Mouse (Mus musculus): ENCODE measurements around the gene Rapgef1.
"Not testable (repeated sequence)": the region's sequence is repeated elsewhere in the genome, so short reads cannot be mapped to it uniquely, and the experiment has no call there.

Gene Rapgef1

DNA sequence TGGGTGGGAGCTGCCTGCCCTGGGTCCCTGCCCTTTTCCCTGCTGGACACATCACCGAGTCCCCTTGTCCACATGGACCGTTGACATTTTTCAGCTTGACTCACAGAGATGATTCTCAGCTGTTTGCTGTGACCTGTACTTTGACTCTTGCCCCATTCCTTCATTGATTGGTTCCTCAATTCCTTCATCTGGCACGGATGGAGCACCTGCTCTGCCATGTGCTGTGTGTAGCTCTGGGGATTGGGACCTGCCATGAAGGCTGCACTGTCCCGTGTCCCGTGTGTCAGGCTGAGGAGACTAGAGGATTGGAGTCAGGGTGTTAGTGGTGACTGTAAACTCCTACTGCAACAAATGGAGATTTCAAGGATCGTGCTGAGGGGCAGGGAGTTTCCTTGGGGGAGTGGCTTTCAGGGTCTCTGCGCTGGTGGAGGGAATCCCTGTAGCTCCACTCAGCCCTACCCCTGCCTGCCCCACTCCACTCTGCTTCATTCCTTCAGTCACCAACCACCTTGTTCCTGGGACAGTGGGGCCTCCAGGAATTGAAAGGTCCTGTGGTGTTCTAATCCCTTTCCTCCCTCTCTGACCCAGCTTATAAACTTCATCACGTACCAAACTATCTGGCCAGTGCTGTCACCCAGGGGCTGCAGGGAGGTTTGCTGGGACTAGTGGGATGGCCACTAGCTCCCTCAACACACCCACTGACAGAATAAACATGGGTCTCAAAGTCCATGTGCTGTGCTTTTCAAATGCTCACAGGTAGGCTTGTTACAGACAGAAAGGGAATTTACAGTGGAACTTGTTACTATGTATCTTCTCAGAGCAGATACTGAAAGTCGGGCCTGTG, 3.9 kb downstream of the Rapgef1 start:
- DNase-seq = no peak

DNA sequence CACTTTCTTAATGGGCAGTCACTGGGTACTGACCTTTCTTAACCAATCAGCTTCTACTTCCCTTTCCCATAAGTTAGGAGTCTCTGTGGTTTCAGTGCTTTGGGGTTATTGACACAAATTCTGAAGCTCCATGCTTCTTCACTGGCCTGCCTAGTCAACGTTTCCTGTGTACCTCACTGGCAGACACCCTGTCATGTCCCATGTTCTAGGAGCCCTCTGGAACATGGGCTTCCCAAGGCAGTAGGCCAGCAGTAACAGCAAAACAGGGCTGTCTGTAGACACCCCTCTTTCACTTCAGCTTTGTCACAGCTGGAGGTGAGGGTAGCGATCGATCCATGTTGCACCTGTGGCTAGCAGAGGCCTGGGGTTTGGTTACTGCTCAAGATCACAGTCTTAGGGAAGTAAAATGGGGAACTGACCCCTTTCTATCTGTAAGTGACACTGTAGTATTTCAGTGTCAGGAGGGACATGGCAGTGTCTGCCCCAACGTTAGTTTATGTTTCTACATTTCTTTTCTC, 4.6 kb downstream of the Rapgef1 start:
- DNase-seq = no peak

GRCm38 (mm10) chr2:29624739-29625138, 5.2 kb downstream of the Rapgef1 start:
- DNase-seq = no peak

GRCm38 (mm10) chr2:29625573-29626200, 6.2 kb downstream of the Rapgef1 start:
- DNase-seq = no peak

DNA sequence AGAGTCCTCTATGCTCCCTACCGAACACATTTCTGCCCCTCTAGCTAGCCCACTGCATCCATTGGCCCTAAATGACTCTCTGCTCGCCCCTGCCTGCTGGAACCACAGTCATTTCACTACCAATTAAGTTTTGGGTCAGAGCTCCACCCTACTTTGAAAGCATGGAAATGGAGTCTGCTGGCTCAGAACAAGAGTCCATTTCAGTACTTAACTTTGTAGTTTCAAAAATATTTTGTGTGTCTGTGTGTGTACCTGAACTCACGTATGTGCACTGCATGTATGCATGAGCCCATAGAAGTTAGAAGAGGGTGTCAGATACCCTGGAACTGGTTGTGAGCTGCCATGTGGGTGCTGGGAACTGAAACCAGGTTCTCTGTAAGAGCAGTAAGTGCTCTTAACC, 7.8 kb downstream of the Rapgef1 start:
- DNase-seq = no peak

DNA sequence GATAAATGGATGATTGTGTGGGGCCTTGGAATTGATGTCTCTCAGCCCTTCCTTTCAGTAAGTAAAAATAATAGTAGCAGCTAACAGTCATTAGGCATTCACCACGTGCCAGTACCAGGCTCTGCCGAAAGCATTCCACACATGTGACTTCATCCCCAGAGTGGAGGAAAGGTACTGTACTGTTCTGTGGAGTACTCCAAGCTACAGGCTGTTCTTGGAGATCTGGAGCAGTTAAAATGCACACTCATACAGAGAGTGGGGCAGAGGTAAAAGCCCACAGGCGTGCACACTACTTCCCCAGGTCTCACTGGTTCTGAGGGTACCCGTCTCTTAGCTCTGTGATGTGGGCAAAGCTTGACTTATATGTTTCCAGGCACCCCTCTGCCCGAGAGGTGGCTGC, 8.7 kb downstream of the Rapgef1 start:
- no peak for DNase-seq

DNA sequence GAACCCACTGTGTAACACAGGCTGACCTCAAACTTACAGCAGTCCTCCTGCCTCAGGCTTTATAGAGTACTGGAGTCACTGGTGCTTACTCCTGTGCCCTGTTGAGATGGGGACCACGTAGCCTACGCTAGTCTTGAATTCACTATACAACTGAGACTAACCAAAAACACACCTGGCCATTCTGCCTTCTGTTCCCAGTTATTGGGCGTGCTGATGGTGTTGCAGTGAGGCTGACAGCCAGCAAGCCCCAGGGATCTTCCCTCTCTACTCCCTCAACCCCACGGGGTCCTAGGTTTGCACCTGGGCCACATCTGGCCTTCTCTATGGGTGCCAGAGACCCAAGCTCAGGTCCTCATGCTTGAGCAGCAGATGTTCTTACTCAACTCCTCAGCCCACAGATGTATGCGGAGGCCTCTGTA, 9.3 kb downstream of the Rapgef1 start:
- DNase-seq = no peak

DNA sequence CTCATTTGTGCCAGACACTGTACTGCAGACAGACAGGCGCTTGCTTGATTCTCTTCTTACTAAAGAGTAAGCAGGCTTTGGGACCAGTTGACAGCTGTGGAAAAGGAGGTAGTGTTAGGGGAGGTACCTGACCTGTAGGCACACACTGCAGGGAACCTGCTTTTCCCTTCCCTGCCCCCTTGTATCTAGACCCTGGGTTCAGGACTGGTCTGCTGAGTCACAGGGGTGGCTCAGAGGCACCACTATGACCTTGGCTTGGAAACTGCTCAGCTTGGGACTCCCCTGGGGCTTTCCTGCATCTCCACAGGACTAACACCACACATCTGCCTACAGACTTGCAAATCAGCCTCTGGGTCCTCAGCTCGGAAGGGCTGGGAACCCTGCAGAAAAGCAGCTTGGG, 9.8 kb downstream of the Rapgef1 start:
- DNase-seq = no peak

GRCm38 (mm10) chr2:29630141-29630771, 10.7 kb downstream of the Rapgef1 start:
- DNase-seq = no peak

GRCm38 (mm10) chr2:29631020-29631419, 11.5 kb downstream of the Rapgef1 start:
- DNase-seq = no peak

DNA sequence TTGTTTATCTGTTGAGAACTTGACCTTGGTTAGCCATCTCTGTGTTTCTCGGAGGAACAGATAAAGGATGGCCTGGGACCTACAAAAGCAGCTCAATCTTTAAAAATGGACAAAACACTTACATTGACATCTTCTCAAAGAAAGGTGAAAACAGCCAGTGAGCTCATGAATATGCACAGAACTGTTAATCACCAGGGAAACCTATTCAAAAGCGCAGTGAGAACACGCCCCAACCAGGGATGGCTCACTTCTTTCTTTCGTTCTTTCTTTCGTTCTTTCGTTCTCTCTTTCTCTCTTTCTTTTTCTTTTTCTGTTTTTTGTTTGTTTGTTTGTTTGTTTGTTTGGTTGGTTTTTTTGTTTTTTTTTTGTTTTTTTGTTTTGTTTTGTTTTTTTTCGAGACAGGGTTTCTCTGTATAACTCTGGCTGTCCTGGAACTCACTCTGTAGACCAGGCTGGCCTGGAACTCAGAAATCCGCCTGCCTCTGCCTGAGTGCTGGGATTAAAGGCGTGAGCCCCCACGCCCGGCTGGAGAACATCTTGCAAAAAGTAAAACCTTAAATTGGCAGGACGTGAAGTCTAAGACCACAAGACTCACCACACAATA, 12.1 kb downstream of the Rapgef1 start:
- DNase-seq = not testable (repeated sequence)

GRCm38 (mm10) chr2:29632168-29632662, 12.7 kb downstream of the Rapgef1 start:
- DNase-seq = no peak

DNA sequence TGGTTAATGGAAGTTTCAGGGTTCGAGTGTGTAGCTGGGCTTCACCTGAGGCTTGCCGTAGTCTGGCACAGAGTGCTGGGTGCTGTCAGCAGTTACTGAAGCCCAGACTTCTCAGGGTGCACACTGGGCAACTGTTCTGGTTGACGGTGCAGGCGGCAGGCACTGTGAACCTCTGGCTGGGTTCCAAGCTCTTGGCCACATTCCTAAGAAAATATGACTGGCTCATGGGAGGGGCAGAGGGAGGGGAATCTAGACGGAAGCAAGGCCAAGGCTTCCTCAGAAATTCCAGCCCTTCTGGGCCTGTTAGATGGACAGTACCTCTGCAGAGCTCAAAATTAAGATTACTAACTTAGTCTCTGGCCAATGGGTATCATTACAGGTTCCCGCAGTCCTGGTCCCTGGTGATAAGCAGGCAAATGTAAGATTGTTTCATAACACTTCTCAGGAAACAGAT, 13.6 kb downstream of the Rapgef1 start:
- no peak for DNase-seq

GRCm38 (mm10) chr2:29633782-29634181, 14.3 kb downstream of the Rapgef1 start:
- DNase-seq = no peak

- DNase-seq = peak; percentile 67
These were observed 15.0 kb downstream of the Rapgef1 start for GRCm38 (mm10) chr2:29634541-29634940.

- no peak for DNase-seq
These were observed 16.5 kb downstream of the Rapgef1 start for GRCm38 (mm10) chr2:29635966-29636507.

DNA sequence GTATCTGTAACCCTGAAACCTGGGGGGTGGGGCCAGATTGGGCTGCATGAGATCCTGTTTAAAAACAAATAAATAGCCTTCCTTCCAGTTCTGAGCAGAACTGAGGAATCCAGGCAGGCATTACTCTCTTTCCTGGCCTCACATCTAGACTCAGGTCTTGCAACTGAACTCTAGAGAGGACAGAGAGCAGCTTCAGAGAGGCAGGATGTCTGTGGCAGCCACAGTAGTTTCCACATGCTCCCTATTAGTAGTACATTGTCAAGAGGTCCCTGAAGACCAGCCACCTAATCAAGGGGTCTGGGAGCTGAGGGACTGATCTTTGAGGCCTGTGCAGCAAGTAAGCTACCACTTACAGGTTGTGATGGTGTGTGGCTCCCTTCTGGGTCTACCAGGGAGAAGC, 18.0 kb downstream of the Rapgef1 start:
- no peak for DNase-seq

GRCm38 (mm10) chr2:29639377-29639776, 19.9 kb downstream of the Rapgef1 start:
- no peak for DNase-seq

DNA sequence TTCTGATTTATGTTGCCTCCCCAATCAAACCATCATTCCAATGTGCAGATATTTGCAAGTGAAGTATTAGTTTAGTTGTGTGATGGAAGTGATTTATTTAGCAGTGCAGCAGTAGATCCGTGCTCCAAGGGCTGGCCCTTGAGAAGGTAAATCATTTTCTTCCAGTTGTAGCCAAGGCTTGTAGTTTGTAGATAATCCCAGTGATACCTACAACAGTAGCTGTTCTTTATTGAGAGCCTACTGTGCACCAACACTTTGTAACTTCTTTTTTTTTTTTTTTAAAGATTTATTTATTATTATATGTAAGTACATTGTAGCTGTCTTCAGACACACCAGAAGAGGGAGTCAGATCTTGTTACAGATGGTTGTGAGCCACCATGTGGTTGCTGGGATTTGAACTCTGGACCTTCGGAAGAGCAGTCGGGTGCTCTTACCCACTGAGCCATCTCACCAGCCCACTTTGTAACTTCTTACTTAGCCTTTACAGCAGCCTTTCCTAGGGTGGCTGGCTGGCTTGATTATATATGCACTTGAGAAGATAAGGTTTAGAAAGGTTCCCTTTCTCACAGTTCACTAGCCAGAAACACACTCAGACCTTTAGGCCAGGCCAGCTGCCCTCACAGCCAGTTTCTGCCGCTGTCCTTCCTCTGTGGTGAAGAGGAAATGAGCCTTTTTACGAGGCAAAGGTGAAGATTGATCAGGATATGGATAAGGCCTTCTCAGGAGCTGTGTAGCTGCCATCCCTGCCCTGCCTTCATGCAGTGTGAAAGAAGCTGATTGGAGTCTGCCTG, 20.6 kb downstream of the Rapgef1 start:
- no peak for DNase-seq

DNA sequence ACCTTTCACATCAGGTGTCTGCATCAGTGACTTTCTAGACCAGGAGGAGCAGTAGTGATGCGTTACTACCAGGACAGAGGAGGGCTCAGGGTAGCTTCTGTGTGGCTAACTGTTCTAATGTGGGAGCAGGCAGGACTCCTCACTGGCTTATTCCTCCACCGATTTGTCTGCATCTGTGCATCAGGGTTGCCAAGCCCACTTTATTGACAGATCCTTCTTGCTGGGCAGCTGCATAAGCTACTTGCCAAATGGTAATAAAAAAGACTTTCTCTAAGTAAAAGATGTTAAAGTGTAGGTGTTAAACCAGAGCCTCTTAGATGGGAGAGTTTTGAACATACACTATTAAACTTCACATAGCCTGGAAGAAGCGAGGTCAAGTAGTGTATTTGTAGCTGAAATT, 22.2 kb downstream of the Rapgef1 start:
- no peak for DNase-seq

GRCm38 (mm10) chr2:29643418-29643817, 23.9 kb downstream of the Rapgef1 start:
- DNase-seq = no peak

DNA sequence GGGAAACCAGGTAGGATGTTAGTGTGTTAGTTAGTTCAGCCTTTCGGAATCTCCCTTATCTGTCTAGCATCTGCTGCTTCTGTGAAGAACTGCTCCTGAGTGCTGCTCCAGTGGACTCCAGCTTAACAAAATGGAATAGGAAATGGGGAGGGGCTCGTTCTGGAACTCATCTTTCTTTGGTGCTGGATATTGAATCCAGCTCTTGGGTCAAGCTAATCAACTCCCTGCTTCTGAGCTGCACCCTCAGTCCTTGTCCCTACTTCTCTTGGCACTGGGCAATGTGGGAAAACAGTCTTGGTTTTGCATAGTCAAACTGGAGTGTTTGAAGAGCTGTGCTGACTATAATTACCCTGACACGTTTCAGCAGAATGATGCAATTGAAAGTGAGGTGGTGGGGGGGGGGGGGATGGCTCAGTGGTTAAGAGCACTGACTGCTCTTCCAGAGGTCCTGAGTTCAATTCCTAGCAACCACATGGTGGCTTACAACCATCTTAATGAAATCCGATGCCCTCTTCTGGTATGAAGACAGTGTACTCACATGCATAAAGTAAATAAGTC, 25.6 kb downstream of the Rapgef1 start:
- no peak for DNase-seq

Data from layer of hippocampus, adult 9-11 months (tissue).